Mouse (Mus musculus): ENCODE measurements around the gene Adcy5. TPM values are rescaled to one million over a fixed set of nuclear protein-coding genes. Genes with fewer than 3 reads are reported as not detected.

Adcy5 gene
- polyA plus RNA-seq (2012; rRNA removed): 0.30 and 0.31 TPM in 2 replicates

DNA sequence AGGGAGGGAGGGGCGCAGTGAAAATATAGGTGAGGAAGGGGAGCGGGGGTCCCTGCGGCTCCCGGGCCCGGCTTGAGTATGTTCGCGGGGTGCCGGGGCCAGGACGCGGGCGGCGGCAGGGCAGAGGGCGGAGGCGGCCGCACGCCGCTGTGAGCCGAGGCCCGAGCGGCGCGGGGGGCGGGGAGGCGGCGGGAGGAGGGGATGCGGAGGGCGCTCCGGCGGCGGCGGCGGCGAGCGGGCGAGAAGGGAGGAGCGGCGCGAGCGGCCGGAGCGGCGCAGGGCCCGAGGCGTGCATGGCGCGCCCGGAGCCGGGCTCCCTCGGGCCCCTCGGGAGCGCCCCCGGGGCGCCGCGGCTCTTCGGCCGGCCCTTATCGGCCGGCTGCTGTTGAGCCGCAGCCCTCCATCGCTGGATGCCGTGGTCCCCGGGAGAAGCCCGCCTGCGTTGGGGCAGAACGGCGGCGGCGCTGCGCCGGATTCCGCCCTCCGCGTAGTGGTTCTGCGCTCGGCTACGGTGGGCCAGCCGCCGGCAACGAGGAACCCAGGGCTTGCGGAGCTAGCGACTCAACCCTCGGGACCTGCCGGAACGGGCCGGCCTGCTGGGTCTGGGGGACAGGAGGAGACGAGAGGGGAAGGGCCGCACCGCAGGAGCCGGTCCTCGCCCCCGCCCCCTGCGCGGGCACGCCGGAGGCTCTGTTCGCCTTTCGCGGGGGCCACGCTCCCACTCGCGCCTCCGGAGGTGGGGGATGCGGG, at the start of gene Adcy5:
Gene Adcy5, plus strand, starts transcription at position 237 of the 750 bp plus-strand sequence.

Other genes with a start within 250 kb of the Adcy5 start
- gene Hacd2, start 132.4 kb upstream of the Adcy5 start, polyA plus RNA-seq (2012; rRNA removed): 32.6 and 37.2 TPM in 2 replicates
- gene Sec22a, start 209.0 kb downstream of the Adcy5 start, polyA plus RNA-seq (2012; rRNA removed): 2.7 and 2.8 TPM in 2 replicates